Comparison of ENCODE assay signal across 1 mouse cellular context in the genomic region with DNA sequence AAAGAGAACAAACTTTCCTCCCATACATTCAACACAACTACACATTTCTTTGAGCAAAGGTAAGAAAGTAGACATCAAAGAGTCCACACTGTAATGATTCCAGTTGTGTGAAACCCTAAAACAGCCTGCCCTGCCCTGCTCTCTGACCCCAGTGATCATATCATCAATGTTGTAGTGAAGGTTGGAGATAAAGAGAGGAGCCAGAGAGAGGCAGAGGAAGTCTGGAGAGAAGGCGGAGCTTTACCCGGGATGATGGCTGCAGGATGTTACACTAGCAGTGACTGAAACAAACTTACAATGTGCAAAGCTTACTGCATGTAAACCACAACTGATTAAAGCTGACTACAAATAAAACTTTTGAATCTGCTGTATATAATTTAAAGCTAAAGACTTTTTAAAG.
TF ChIP-seq lines count a peak whose summit lies in the region.

No protein-coding gene starts in this region.

TF ChIP-seq in MEL, 35 proteins besides CTCF, POLR2A, EP300 and RAD21:
- TF ChIP-seq NRF1 (IDR thresholded peaks at IDR 0.05; ENCODE audit: insufficient read depth, low read depth, low read length, poor library complexity, severe bottlenecking): no peak
- TF ChIP-seq SIN3A (IDR thresholded peaks at IDR 0.05; ENCODE audit: low read length): no peak
- TF ChIP-seq NELFE (IDR thresholded peaks at IDR 0.05; ENCODE audit: low read depth, low read length): no peak
- TF ChIP-seq CHD2 (IDR thresholded peaks at IDR 0.05; ENCODE audit: low read length): no peak
- TF ChIP-seq RCOR1 (IDR thresholded peaks at IDR 0.05; ENCODE audit: low read depth, low read length): 0 out of 2 replicates have a peak, but pooled peaks have one; percentile 13
- TF ChIP-seq KAT2A (conservative IDR thresholded peaks at IDR 0.05; ENCODE audit: low read depth, low read length): no peak
- TF ChIP-seq MYB (IDR thresholded peaks at IDR 0.05; ENCODE audit: low read depth, low read length): no peak
- peak; percentile 56 for TF ChIP-seq GATA1 (IDR thresholded peaks at IDR 0.05; ENCODE audit: low read depth, low read length)
- TF ChIP-seq POLR2AphosphoS5 (IDR thresholded peaks at IDR 0.05; ENCODE audit: borderline replicate concordance, low read depth, low read length): no peak
- TF ChIP-seq BHLHE40 (IDR thresholded peaks at IDR 0.05; ENCODE audit: borderline replicate concordance, low read depth, low read length): no peak
- TF ChIP-seq MXI1 (IDR thresholded peaks at IDR 0.05; ENCODE audit: low read depth, low read length): no peak
- TF ChIP-seq HCFC1 (IDR thresholded peaks at IDR 0.05; ENCODE audit: low read depth, low read length): no peak
- no peak for TF ChIP-seq E2F4 (IDR thresholded peaks at IDR 0.05; ENCODE audit: borderline replicate concordance, low read depth, low read length)
- no peak for TF ChIP-seq TAL1 (IDR thresholded peaks at IDR 0.05; ENCODE audit: low read length)
- TF ChIP-seq ZKSCAN1 (IDR thresholded peaks at IDR 0.05; ENCODE audit: low read depth, low read length): no peak
- no peak for TF ChIP-seq USF2 (IDR thresholded peaks at IDR 0.05; ENCODE audit: borderline replicate concordance in 1 of 2, insufficient read depth in 1 of 2, low read depth in 1 of 2, low read length in 2 of 2)
- no peak for TF ChIP-seq JUND (IDR thresholded peaks at IDR 0.05; ENCODE audit: low read depth, low read length)
